Mouse (Mus musculus) brain, adult 2 months (tissue): ENCODE measurements at regions not wholly inside any gene's neighbourhood (a gene's known extent, or its start where the extent isn't known, plus 50 kb on each side); places are given as distances from the start of the nearest gene placed in this dataset.

Experiments used
- DNase-seq: peaks from one replicate; pipeline ENCODE4 v3.0.0; 2011; ENCODE audit warnings: low read depth, low spot score

DNA sequence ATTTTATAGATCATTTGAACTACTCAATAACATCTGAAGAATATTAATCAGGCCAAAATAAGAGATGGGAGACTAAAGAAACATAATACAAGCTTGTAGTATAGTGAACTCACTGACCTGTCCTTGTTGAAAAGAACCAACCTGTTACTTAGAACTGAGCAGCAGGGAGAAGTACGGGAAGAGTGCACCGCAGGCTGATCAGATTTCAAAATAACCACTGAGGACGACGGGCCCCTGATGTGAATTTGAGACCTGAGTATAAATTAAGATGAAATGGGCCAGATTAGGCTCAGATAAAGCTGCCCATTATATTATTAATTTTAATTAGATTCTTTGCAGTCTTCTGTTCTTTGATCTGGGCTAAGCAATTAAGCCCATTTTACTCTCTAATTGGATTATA is 391.2 kb upstream of the Tyrp1 start:
- no peak for DNase-seq

DNA sequence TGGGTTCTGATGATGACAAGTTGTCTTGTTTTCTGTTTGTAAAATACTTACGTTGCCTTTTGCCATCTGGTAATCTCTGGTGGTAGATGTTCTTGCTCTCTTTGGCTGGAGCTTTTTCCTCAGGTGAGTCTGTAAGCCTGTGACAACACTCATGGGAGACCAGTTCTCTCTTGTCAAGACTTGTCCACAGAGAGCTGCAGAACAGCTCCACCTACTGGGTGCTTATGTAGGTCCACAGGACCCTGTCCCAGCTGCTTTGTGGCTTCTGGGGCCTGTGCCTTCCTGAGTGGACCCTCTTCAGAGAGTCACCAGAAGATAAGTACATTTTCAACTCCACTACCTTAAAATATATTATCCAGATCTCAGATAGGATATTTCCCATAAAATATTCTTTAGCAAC is 370.3 kb upstream of the Tyrp1 start:
- peak; percentile 5 for DNase-seq

DNA sequence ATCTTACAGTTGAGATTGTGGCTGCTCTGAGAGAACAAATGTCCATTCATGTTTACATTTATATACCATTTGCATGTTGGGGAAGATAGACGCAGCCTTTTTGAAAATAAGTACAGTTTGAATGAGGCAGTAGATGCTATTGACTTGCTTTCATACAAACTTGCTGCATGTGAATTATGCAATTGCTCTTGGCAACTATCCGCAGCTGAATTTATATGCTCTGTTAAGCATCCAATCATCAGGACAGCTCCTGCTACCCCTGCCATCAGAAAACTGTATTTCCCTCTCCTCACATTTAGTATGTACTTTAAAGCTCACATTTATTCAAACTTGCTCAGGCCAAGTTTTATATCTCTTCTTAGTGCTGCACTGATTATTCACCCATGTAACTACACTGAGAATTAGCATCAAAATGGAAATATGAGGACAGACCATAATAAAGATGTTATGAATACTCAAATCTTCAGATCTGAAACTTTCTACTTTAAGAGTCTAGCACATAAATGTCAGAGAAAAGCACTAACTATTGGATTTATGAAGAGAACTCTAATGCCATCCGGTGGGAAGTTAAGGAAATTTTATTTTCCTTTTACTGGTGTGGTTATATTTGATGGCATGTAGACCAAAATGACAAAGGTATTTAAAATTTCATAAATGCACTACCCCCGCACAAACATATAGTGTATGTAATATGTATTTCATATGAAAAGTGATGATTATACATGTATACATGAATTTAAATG is 358.0 kb upstream of the Tyrp1 start:
- DNase-seq, result peak; percentile 2

DNA sequence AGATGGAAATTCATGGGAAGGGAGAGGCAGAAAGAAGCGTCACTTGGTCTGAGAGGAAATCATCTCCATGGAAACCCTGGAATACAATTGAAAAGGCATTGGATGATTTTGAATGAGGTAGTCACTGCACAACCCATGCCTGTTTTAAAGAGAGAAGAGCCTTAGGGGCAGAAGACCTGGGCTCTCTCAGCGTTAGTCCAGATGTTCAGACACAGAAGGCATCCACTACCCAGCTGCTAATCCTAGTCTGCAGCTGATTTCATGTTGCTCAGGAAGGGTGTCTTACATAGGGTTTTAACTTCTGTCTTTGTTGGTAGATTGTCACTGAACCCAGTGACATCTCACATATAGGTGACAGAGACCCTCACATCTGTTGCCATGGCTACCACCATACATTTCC is 318.8 kb upstream of the Tyrp1 start:
- no peak for DNase-seq

DNA sequence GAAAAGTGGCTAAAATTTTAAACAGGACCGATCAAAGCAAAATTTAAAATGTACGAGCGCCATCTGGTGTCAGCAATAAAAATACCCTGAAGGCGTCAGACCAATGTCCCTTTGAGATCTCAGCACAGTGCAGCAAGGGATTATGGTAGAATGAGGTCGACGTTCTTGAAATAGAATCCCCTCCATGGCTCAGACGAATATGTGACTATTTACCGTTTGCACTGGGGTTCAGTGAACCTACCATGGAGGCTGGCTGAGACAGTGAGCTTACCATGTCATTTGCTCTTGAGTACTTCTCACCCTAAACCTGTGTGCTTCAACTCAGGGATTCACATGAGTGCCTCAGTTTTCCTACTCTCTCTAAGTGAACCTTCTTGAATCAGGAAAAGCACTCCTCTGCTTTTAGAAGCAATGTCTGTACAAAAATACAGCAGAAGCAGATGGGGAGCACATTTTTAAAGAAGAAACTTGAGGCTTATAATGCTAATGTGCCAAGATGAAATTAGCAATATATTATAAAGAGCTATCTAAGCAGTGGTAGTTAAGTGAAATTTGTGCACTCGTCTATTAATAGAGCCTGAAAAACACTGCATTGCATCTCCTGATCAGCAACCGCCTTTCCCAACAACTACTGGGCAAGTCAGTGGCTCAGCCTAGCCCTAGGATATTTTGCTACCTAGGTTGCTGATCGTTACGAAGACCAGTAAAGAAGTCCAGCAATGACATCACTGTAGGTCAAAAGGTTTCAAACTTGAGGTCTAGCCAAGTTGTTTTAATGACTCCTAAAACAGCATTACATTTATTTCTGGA is 316.2 kb upstream of the Tyrp1 start:
- DNase-seq, result peak; percentile 84

DNA sequence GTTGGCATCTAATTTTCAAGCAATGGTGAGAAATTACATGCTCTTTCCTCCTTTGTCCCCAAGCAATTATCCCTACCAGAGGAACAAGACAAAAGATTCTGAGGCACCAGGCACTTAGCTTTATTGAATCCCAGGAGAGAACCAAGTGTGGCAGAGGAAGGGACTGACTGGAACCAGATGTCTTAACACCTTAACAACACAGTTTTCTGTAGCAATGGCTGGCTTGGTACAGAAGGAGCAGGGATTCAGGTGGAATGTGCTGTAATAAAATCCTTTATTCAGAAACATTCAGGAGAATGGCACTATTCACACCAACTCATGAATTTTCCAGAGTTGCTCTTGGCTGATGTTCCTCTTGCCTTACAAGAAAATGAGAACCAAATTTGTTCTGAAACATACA is 315.3 kb upstream of the Tyrp1 start:
- DNase-seq, result peak; percentile 10

DNA sequence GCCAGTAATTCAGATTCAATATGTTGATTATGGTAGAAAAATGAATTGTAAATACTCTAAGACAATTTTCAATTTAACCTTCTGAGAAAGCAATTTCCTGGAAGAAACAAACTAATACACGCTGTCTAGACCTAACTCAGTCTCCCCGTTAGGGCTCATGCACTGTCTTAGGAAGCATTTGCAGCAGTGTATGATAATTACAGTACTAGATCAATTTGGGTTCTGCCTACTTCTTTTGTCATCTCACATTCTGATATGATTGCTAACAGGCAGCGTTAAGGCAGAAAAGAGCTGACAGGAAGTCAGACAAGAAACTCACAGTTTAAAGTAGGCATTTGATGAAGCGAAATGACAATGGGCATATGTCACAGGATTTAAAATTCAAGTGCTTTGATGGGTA is 294.1 kb upstream of the Tyrp1 start:
- DNase-seq, result peak; percentile 11

DNA sequence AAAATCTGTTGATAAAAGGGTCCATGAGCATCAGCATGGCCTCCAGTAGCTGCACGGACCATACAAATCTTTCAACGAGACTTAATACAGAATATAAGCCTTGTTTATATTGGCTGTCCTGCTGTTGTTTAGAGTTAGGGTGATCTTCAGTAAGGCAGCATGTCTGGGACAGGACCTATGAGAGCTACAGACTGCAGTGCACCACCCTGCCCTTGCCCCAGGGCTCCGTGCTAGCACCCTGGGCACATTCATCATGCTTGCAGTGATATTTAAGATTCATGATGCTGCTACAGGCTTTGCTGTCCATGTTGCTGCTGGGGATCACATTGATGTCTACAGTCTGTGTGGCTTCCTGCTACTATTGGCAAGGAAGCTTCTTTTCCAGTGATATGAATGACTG is 288.8 kb upstream of the Tyrp1 start:
- no peak for DNase-seq

DNA sequence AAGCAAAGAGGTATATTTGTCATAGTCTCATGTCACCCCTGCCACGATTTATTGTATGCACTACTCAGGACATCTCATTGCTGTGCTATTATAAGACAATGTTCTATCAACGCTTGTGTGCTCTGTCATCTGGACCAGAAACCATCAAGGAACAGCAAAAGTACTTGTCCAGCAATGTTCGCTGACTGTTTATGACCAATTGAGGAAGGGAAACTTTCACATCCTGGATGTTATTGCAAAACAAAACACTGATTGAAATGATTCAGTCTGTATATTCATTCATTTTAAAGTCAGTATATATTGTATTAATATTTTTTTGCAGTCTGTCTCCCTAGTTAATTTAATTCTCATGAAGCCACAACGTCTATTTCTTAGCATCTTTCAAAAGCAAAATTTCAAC is 244.5 kb upstream of the Tyrp1 start:
- no peak for DNase-seq

DNA sequence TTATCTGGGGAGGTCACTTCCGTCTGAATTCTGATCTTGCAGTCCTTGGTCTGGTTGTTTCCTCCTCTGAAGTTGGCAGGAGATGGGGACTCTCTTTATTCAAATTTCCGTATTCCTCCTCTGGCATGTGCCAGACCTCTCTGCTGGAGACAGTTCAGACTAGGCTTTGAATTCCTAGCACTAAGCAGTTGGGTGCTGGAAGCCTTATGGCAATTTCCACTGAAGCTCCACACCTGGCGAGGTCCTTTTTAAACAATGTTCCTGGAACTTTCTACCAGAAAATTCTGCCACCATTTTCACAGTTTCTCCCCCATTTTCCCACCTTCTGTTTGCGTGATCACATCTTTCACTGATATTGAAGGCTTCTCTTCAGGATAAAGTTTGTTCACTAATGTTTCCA is 205.7 kb upstream of the Tyrp1 start:
- peak; percentile 73 for DNase-seq

DNA sequence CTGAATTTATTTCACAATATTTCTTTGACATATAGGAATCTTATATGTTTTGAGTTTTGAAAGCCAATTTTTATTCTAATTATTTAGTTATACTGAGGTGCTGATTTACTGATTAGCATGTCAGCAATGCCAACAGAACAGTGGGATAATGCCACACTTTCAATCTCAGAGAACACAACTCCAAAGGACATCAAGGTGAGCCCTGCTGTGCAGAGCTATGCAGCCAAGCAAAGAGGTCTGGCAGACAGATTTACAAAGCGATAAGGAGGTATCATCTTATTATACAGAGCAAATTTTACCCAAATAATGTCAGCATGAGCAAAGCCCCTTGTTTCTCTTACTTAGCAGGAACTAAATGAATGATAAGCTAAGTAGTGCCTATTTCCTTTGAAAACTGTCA is 204.7 kb upstream of the Tyrp1 start:
- no peak for DNase-seq

DNA sequence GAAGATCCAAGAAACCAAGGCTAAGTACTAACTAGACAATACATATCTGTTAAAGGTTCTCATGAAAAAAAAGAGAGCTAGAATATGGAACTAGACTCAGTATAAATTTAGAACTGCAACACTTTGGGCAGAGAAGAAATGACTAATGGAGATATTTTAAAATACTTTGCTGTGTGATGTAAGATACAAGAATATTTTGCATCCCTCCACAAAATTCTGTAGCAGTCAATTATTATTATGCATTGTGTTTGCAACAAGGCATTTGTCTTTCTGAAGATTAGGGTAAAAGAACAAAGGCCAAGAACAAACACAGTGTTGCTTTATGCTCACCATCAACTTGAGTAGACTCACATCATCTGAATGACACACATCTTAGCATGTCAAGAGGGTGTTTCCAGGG is 203.7 kb upstream of the Tyrp1 start:
- DNase-seq, result peak; percentile 41

DNA sequence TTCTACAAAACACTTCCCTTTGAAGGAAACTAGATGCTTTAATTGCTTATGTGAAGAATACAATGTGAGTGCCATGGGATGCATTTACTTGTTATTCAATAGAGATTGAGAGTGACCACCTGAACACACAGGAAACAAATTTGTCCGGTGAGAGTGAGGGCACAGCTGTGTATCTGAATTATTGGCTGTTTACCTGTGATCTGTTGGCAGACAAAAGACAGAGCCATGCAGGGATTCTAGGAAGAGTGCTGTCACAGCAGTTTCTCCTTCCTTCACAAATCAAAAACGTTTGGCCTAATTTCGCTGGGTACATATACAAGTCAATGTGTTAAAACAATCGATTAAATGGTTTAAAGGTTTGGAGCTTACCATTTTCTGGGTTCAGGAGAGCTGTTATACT is 202.9 kb upstream of the Tyrp1 start:
- DNase-seq, result no peak

DNA sequence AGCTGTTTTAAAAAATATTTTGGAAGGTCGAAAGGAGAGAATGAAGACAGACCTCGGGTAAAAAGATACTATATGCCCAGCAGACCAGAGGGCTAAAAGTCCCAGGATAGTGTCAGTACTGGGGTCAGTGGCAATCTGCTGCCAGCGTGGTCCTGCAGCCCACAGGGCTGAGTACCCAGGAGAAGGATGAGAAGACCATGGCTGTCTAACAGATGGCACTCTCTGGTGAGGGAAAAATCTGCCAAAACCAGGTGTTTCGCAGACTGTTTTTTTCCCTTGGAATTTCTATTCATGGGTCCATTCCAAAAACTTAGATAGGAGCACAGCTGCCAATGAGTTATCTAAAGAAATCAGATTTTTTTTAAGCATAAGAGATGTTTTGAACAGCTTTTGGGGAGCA is 202.5 kb upstream of the Tyrp1 start:
- DNase-seq, result peak; percentile 53

DNA sequence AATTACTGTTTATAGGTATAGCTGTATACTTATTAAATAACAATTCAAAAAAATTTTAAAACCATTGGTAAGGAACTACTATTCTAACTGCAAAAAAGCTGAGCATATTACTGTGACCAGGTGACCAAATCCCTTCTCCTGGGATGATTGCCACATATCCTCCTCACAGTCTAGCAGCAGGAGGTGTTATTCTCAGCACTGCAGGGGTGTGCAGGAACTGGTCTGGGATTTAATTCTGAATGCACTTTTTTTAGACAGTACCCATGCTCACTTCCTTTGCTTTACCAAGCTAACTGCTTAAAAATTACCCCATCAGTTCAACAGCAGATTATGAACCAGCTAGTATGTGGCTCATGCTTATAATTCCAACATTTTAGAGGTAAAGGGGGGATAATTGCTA is 195.5 kb upstream of the Tyrp1 start:
- DNase-seq, result peak; percentile 86
